Mouse (Mus musculus) liver, adult (tissue): ENCODE data around the gene Knop1.

Source experiments
- GATA4 ChIP-seq: IDR thresholded peaks from 2 replicates; pipeline ENCODE4 v1.6.1; 2014; ENCODE audit warnings: mild to moderate bottlenecking, low read length; ENCODE audit not compliant: insufficient replicate concordance

Gene Knop1

GRCm38 (mm10) chr7:118819666-118820065 is 36.4 kb downstream of the Knop1 start:
- no peak for TF ChIP-seq GATA4

GRCm38 (mm10) chr7:118817741-118818140 is 38.3 kb downstream of the Knop1 start:
- TF ChIP-seq GATA4, result no peak

GRCm38 (mm10) chr7:118816275-118816674 is 39.8 kb downstream of the Knop1 start:
- TF ChIP-seq GATA4, result no peak

GRCm38 (mm10) chr7:118813592-118813991 is 42.5 kb downstream of the Knop1 start:
- no peak for TF ChIP-seq GATA4

- TF ChIP-seq GATA4, result no peak
These were observed 44.5 kb downstream of the Knop1 start for GRCm38 (mm10) chr7:118811407-118812106.

GRCm38 (mm10) chr7:118807899-118808298 is 48.2 kb downstream of the Knop1 start:
- no peak for TF ChIP-seq GATA4

GRCm38 (mm10) chr7:118806631-118807411 is 49.2 kb downstream of the Knop1 start:
- no peak for TF ChIP-seq GATA4

GRCm38 (mm10) chr7:118803425-118803824 is 52.6 kb downstream of the Knop1 start:
- TF ChIP-seq GATA4, result no peak

GRCm38 (mm10) chr7:118801791-118802190 is 54.3 kb downstream of the Knop1 start:
- no peak for TF ChIP-seq GATA4

GRCm38 (mm10) chr7:118800112-118800734 is 55.8 kb downstream of the Knop1 start:
- no peak for TF ChIP-seq GATA4

- no peak for TF ChIP-seq GATA4
These were observed 57.9 kb downstream of the Knop1 start for GRCm38 (mm10) chr7:118798105-118798570.

GRCm38 (mm10) chr7:118797600-118797999 is 58.5 kb downstream of the Knop1 start:
- no peak for TF ChIP-seq GATA4

- TF ChIP-seq GATA4, result no peak
These were observed 59.2 kb downstream of the Knop1 start for GRCm38 (mm10) chr7:118796838-118797237.

- no peak for TF ChIP-seq GATA4
These were observed 60.3 kb downstream of the Knop1 start for GRCm38 (mm10) chr7:118795779-118796178.

GRCm38 (mm10) chr7:118793899-118794298 is 62.2 kb downstream of the Knop1 start:
- TF ChIP-seq GATA4, result no peak
